Mouse (Mus musculus) megakaryocyte, adult 5-6 weeks (primary cell): ENCODE measurements around the gene Zfp644. TPM values are rescaled to one million over a fixed set of nuclear protein-coding genes. Genes with fewer than 3 reads are reported as not detected.
A peak's percentile ranks its signal among the peaks of the same experiment; 100 is the strongest.

Source experiments
- ATAC-seq: 2 replicates; pipeline ENCODE4 v1.8.0; 2016; ENCODE audit warnings: mild to moderate bottlenecking, inconsistent platforms; ENCODE audit not compliant: poor library complexity, severe bottlenecking
- total RNA-seq, 2 experiments: library from RNA; stranded (forward) in 1 of 2; stranded (reverse) in 1 of 2; fragments of 153-499, 151-499 nt in 1 of 2; fragments of 221-1000, 200-1000 nt in 1 of 2; gene quantifications; 2 replicates each; pipeline versions ENCODE4 v1.2.3 to v1.2.4; 2015 to 2017

Gene Zfp644
- total RNA-seq, 2 experiments from 2014 or later = 59.2 to 66.0 TPM

DNA sequence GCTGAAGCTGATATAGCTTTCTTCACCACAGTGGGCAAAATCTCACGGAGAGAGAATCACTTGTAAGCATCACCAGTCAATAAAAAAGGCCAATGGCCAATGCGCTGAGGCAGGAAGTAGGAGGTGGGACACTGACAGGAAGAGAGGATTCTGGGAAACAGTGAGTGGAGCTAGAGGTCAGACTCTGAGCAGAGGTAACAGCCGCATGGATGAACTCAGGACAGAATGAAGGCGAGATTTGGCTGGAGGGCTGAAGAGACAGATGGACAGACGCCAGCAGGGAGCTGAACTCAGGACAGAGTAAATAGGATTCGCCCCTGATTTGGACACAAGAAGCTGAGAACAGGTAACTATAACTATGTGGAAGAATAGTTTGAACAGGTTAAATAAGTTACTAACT, 92.0 kb downstream of the Zfp644 start:
- ATAC-seq = no peak

- ATAC-seq = no peak
Measured at GRCm38 (mm10) chr5:106604381-106604780, 92.7 kb downstream of the Zfp644 start.

GRCm38 (mm10) chr5:106599482-106599881, 97.6 kb downstream of the Zfp644 start:
- no peak for ATAC-seq

- no peak for ATAC-seq
Measured at GRCm38 (mm10) chr5:106597472-106597871, 99.6 kb downstream of the Zfp644 start.

DNA sequence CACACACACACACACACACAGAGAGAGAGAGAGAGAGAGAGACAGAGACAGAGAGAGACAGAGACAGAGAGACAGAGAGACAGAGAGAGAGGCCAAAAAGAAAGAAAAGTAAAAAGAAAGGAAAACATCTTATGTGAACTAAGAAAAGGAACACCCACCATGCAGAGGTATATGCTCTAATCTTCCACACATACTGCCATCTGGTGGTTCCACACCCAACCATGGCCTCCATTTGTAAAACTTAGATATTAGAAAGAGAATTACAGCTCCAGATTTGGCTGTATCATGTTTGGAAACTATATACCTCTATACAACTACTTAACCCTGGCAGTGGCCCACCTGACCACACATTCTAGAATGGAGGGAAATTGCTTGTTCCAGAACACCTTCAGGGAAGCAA, 102.7 kb downstream of the Zfp644 start:
- no peak for ATAC-seq

GRCm38 (mm10) chr5:106590686-106591085, 106.4 kb downstream of the Zfp644 start:
- ATAC-seq = no peak

- no peak for ATAC-seq
Measured at GRCm38 (mm10) chr5:106589670-106590069, 107.4 kb downstream of the Zfp644 start.

GRCm38 (mm10) chr5:106589006-106589405, 108.1 kb downstream of the Zfp644 start:
- ATAC-seq = no peak

GRCm38 (mm10) chr5:106580943-106581342, 116.1 kb downstream of the Zfp644 start:
- ATAC-seq = no peak

GRCm38 (mm10) chr5:106577237-106577888, 119.7 kb downstream of the Zfp644 start:
- no peak for ATAC-seq

DNA sequence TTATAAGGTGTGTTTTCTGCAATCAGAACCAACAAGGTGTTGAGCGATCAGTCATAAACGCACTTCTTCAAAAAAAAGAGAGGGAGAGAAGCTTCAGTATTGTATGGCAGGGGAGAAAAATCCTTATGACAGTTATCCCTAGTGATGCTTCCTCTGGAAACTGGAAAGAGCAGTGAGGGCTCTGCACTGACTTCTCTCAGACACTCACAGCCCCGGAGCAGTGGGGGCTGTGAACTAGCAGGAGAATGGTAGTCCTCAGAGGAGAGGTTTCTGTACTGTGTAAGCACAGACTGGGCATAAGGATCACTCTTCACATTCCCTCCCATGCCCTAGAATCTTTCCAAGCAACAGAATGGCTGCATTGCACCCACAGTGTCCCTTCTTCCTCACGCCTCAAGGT, 122.0 kb downstream of the Zfp644 start:
- no peak for ATAC-seq

GRCm38 (mm10) chr5:106574560-106574946, 122.5 kb downstream of the Zfp644 start:
- ATAC-seq = peak; percentile 95

GRCm38 (mm10) chr5:106573742-106574559, 123.1 kb downstream of the Zfp644 start:
- ATAC-seq = peak; percentile 16; the same call in 1 of the 2 replicates

Other genes starting within 250 kb of the Zfp644 start
- not detected in 2 replicates for gene Barhl2, start 239.1 kb downstream of the Zfp644 start, total RNA-seq (2015)
- gene Barhl2, start 239.1 kb downstream of the Zfp644 start, total RNA-seq (2017) = not detected in 2 replicates
- not detected in 2 replicates for gene Gm17304, start 88.2 kb downstream of the Zfp644 start, total RNA-seq (2015)
- not detected in 2 replicates for gene Gm17304, start 88.2 kb downstream of the Zfp644 start, total RNA-seq (2017)
- not detected in 2 replicates for gene Hfm1, start 229.0 kb upstream of the Zfp644 start, total RNA-seq (2015)
- not detected in 2 replicates for gene Hfm1, start 229.0 kb upstream of the Zfp644 start, total RNA-seq (2017)